Comparison of ENCODE assay signal across 10 mouse cellular contexts in the genomic region with DNA sequence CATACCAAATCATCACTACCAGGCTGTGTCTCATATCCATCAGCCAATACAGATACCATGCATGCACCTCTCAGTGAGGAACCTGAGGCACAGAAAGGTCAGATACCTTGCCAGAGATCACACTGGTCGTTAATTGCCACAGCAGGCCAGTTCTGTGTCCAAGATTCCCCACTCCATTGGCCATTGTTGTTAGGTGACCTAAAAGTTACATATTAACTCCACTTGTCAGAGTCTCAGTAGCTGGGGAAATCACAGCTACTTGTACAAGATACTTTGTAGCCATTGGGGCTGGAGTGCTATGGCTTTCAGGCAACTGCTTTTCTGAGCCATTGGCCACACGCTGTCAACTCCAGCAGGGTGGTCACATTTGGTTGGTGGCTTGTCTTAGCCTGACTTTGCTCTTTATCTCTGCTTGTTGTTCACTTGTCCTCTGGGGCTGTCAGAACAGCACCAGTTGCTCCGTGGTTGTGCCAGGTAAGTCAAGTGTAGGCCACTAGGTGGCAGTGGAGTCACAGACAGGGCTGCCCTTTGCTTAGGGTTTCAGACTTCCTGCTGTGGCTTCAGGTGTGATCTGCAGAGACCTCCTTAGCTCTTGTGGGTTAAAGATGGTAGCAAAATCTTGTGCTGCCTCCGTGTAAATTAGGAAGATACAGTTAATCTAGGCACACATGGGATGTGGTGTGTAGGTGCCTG.
DNase-seq lines count a peak whose midpoint lies in the region; ATAC-seq and TF ChIP-seq lines count a peak whose summit lies in the region.
"Had no signal": no experiment of that assay in that cellular context is flagged by ENCODE, and none has a peak within 500 bp of the region (broad histone marks: within the 10 kb centered on the region; RNA-seq: fewer than 3 reads in every experiment).

No protein-coding gene starts in this region.

- no peaks in the 10 kb centered on the region for H3K36me3 ChIP-seq in intestine, embryonic 14.5 days (ENCODE audit: control insufficient read depth, insufficient read depth, low read length)
- H3K36me3 ChIP-seq in limb, embryonic 12.5 days = 0 out of 2 replicates have a peak, but pooled peaks cover 5% of the 10 kb centered on the region
- 0 out of 2 replicates have a peak, but pooled peaks cover 4% of the 10 kb centered on the region for H3K36me3 ChIP-seq in midbrain, embryonic 14.5 days (ENCODE audit: control insufficient read depth, insufficient read depth, low read length)
- no peaks in the 10 kb centered on the region for H3K36me3 ChIP-seq in spleen, adult 2 months (ENCODE audit: control insufficient read depth, insufficient read depth, low read length)

- TF ChIP-seq POLR2A in spleen, adult 2 months (IDR thresholded peaks at IDR 0.05; ENCODE audit: low read depth, low read length) = no peak

- H3K9ac ChIP-seq in intestine, embryonic 14.5 days (ENCODE audit: low read length) = no peak overlapping the region
- no peak overlapping the region for H3K9ac ChIP-seq in limb, embryonic 12.5 days (replicated peaks)
- H3K9ac ChIP-seq in midbrain, embryonic 14.5 days (replicated peaks; ENCODE audit: low read length) = no peak overlapping the region

- H3K4me1 ChIP-seq in intestine, embryonic 14.5 days (replicated peaks; ENCODE audit: control insufficient read depth, insufficient read depth, low read length) = peaks cover 3% of the 10 kb centered on the region; the same call in 1 of the 2 replicates
- peaks cover 10% of the 10 kb centered on the region for H3K4me1 ChIP-seq in limb, embryonic 12.5 days (replicated peaks)
- H3K4me1 ChIP-seq in midbrain, embryonic 14.5 days (ENCODE audit: control insufficient read depth, insufficient read depth, low read length) = no peaks in the 10 kb centered on the region
- H3K4me1 ChIP-seq in spleen, adult 2 months (ENCODE audit: control insufficient read depth, insufficient read depth, insufficient read length) = no peaks in the 10 kb centered on the region

- no peak; the same call in 1 of the 2 replicates for ATAC-seq in intestine, embryonic 14.5 days (replicated peaks; ENCODE audit: low FRiP score, low TSS enrichment, low read depth)
- no peak for ATAC-seq in limb, embryonic 12.5 days (ENCODE audit: insufficient number of reproducible peaks, insufficient read depth, low FRiP score, low TSS enrichment, low read depth)
- 0 out of 2 replicates have a peak, but pooled peaks have one; percentile 37 for ATAC-seq in midbrain, embryonic 14.5 days (ENCODE audit: low FRiP score, low TSS enrichment)
- ATAC-seq: Patski had no signal

- H3K4me3 ChIP-seq in intestine, embryonic 14.5 days (ENCODE audit: low read depth, low read length) = no peak overlapping the region
- H3K4me3 ChIP-seq in limb, embryonic 12.5 days (replicated peaks) = peak overlapping the region; percentile 20; the same call in 1 of the 2 replicates
- H3K4me3 ChIP-seq in midbrain, embryonic 14.5 days (replicated peaks; ENCODE audit: low read depth, low read length) = no peak overlapping the region
- no peak overlapping the region for H3K4me3 ChIP-seq in spleen, adult 2 months (ENCODE audit: extremely low read depth, insufficient read depth, insufficient read length)
- H3K4me3 ChIP-seq: megakaryocyte, embryonic 14.5 days had no signal

- peak; percentile 85; the same call in 1 of the 2 replicates for TF ChIP-seq CTCF in spleen, adult 2 months (IDR thresholded peaks at IDR 0.05; ENCODE audit: extremely low read depth, insufficient read depth, insufficient read length, insufficient replicate concordance)

- H3K4me2 ChIP-seq in intestine, embryonic 14.5 days (ENCODE audit: low read length) = no peak overlapping the region
- H3K4me2 ChIP-seq in limb, embryonic 12.5 days = peak overlapping the region; percentile 46
- no peak overlapping the region for H3K4me2 ChIP-seq in midbrain, embryonic 14.5 days (ENCODE audit: low read length)

- H3K9me3 ChIP-seq in intestine, embryonic 14.5 days (ENCODE audit: control insufficient read depth, low read length) = no peaks in the 10 kb centered on the region
- H3K9me3 ChIP-seq in limb, embryonic 12.5 days = no peaks in the 10 kb centered on the region
- no peaks in the 10 kb centered on the region for H3K9me3 ChIP-seq in midbrain, embryonic 14.5 days (ENCODE audit: control insufficient read depth, low read length)
- H3K9me3 ChIP-seq: megakaryocyte, embryonic 14.5 days had no signal

- 23% methylated on average over 4 of the region's 4 CpGs for WGBS in intestine, embryonic 14.5 days
- WGBS in limb, embryonic 12.5 days = 22% methylated on average over 4 of the region's 4 CpGs
- 34% methylated on average over 4 of the region's 4 CpGs for WGBS in midbrain, embryonic 14.5 days
- 35% methylated on average over 4 of the region's 4 CpGs for WGBS in spleen, adult 2 months

- H3K27ac ChIP-seq in intestine, embryonic 14.5 days (ENCODE audit: low read depth) = no peak overlapping the region
- H3K27ac ChIP-seq in limb, embryonic 12.5 days = no peak overlapping the region
- no peak overlapping the region for H3K27ac ChIP-seq in midbrain, embryonic 14.5 days (replicated peaks; ENCODE audit: low read depth, low read length)
- H3K27ac ChIP-seq in spleen, adult 2 months (ENCODE audit: insufficient read depth, low read length) = no peak overlapping the region

- H3K27me3 ChIP-seq in intestine, embryonic 14.5 days (replicated peaks; ENCODE audit: control insufficient read depth, insufficient read depth, low read length) = no peaks in the 10 kb centered on the region
- H3K27me3 ChIP-seq in limb, embryonic 12.5 days = peaks cover 7% of the 10 kb centered on the region; the same call in 1 of the 2 replicates
- no peaks in the 10 kb centered on the region for H3K27me3 ChIP-seq in midbrain, embryonic 14.5 days (ENCODE audit: control insufficient read depth, insufficient read depth, low read length)
- H3K27me3 ChIP-seq in spleen, adult 2 months (ENCODE audit: control insufficient read depth, insufficient read depth, low read length) = no peaks in the 10 kb centered on the region
- H3K27me3 ChIP-seq: megakaryocyte, embryonic 14.5 days; Patski had no signal

- DNase-seq in left cerebral cortex, adult 18-20 months (ENCODE audit: low spot score in 2 of 2) = peak; percentile 68 to 80
- no peak for DNase-seq in left cerebral cortex, adult 11 months (ENCODE audit: low spot score)
- DNase-seq in cerebellum, adult 9-10 months = peak; percentile 75
- peak; percentile 64 to 84 for DNase-seq in frontal cortex, postnatal 36 days (ENCODE audit: low spot score in 2 of 2)
- peak; percentile 86 for DNase-seq in intestine, embryonic 14.5 days (ENCODE audit: low spot score)
- DNase-seq in midbrain, embryonic 14.5 days = peak; percentile 87
- peak; percentile 34 to 56 for DNase-seq in spleen, adult 2 months (ENCODE audit: low read depth in 1 of 2, low spot score in 2 of 2)
